Mouse (Mus musculus): ENCODE results near the gene Rbms3. TPM values are rescaled to one million over a fixed set of nuclear protein-coding genes. Genes with fewer than 3 reads are reported as not detected.

Rbms3 gene
- polyA plus RNA-seq, 1 experiment from 2014 or later, result 41.2 TPM

DNA sequence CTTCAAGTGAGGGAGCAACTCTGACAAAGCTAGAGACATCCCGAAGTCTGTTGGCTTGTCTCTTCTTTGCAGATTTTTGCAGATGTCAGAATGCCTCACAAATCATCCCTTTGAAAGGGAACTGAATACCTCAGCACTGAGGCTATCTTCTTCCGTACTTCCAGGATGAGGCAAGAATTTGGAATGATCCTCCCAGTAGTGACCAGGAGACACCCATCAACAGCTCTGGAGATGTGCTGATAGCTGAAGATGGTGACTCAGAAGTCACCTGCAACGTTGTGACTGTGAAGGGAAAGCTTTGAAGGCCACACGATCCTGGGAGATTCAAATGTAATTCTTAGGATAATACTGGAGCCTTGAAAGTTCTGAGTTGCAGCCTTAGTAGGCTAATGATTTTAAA is 720.2 kb downstream of the Rbms3 start:
- 60% methylated on average over 4 of the region's 4 CpGs for WGBS (ENCODE audit: insufficient replicate concordance)
- H3K9me3 ChIP-seq (replicated peaks; ENCODE audit: control insufficient read depth, low read length), result no peaks in the 10 kb centered on the region

DNA sequence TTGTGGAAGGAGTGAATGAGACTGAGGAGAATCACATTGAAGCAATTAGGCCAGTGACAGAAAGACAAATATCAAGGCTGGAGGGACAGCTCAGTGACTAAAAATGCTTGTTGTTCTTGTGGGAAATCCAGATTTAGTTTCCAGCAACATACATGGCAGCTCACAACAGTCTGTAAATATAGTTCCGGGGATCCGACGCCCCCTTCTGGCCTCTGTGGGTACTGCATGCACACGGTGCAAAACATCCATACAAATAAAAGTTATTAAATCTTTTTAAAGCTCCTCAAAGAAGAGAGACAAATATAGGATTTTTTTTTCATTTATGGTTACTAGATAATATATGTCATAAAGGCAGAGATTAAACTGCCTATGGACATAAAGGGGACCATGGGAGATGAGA is 722.8 kb downstream of the Rbms3 start:
- Histone ChIP-seq H3K27ac (ENCODE audit: low read depth, low read length) (no peak overlapping the region), H3K4me1 (ENCODE audit: control insufficient read depth, insufficient read depth, low read length) (no peaks in the 10 kb centered on the region), H3K4me3 (ENCODE audit: low read depth, low read length) (no peak overlapping the region), H3K36me3 (ENCODE audit: control insufficient read depth, insufficient read depth, low read length) (no peaks in the 10 kb centered on the region), H3K9ac (ENCODE audit: low read depth, low read length) (no peak overlapping the region), H3K9me3 (replicated peaks; ENCODE audit: control insufficient read depth, low read length) (no peaks in the 10 kb centered on the region), H3K4me2 (no peak overlapping the region), H3K27me3 (ENCODE audit: control insufficient read depth, insufficient read depth, low read length) (no peaks in the 10 kb centered on the region)
- 62% methylated on average over 4 of the region's 4 CpGs for WGBS (ENCODE audit: insufficient replicate concordance)
- no peak for ATAC-seq (replicated peaks; ENCODE audit: insufficient number of reproducible peaks, low FRiP score, low TSS enrichment)

More for the DNA sequence above, 720.2 kb downstream of the Rbms3 start:
- no peaks in the 10 kb centered on the region for H3K27me3 ChIP-seq (ENCODE audit: control insufficient read depth, insufficient read depth, low read length)
- no peak overlapping the region for H3K4me3 ChIP-seq (ENCODE audit: low read depth, low read length)
- ATAC-seq (replicated peaks; ENCODE audit: insufficient number of reproducible peaks, low FRiP score, low TSS enrichment), result no peak
- H3K27ac ChIP-seq (ENCODE audit: low read depth, low read length), result no peak overlapping the region
- H3K36me3 ChIP-seq (ENCODE audit: control insufficient read depth, insufficient read depth, low read length), result no peaks in the 10 kb centered on the region
- H3K4me2 ChIP-seq, result no peak overlapping the region
- 0 out of 2 replicates have a peak, but pooled peaks cover 7% of the 10 kb centered on the region for H3K4me1 ChIP-seq (ENCODE audit: control insufficient read depth, insufficient read depth, low read length)
- no peak overlapping the region for H3K9ac ChIP-seq (ENCODE audit: low read depth, low read length)

DNA sequence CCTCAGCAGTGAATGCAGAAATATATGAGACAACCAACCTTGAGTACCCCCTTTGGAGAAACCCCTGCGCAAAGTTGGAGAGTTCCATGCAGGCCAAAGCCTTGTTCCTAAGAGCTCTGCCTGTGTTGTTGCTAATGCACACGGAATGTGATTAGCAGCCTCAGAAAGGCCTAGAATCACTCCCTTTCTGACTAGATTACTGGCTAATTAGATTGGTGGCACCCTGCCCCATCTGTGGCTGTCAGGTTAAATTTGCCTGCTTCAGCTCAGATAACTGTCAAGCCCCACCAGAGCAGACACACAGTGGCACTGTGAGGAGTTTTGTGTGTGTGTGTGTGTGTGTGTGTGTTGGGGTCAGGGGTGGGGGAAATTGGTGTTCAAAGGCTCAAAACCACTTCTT is 724.1 kb downstream of the Rbms3 start:
- no peak for ATAC-seq (replicated peaks; ENCODE audit: insufficient number of reproducible peaks, low FRiP score, low TSS enrichment)
- 66% methylated on average over 2 of the region's 2 CpGs for WGBS (ENCODE audit: insufficient replicate concordance)
- H3K36me3 ChIP-seq (ENCODE audit: control insufficient read depth, insufficient read depth, low read length), result no peaks in the 10 kb centered on the region
- H3K27ac ChIP-seq (ENCODE audit: low read depth, low read length), result no peak overlapping the region
- no peak overlapping the region for H3K4me2 ChIP-seq
- H3K27me3 ChIP-seq (ENCODE audit: control insufficient read depth, insufficient read depth, low read length), result no peaks in the 10 kb centered on the region
- no peak overlapping the region for H3K4me3 ChIP-seq (ENCODE audit: low read depth, low read length)
- H3K9me3 ChIP-seq (replicated peaks; ENCODE audit: control insufficient read depth, low read length), result no peaks in the 10 kb centered on the region
- no peaks in the 10 kb centered on the region for H3K4me1 ChIP-seq (ENCODE audit: control insufficient read depth, insufficient read depth, low read length)
- H3K9ac ChIP-seq (ENCODE audit: low read depth, low read length), result no peak overlapping the region

DNA sequence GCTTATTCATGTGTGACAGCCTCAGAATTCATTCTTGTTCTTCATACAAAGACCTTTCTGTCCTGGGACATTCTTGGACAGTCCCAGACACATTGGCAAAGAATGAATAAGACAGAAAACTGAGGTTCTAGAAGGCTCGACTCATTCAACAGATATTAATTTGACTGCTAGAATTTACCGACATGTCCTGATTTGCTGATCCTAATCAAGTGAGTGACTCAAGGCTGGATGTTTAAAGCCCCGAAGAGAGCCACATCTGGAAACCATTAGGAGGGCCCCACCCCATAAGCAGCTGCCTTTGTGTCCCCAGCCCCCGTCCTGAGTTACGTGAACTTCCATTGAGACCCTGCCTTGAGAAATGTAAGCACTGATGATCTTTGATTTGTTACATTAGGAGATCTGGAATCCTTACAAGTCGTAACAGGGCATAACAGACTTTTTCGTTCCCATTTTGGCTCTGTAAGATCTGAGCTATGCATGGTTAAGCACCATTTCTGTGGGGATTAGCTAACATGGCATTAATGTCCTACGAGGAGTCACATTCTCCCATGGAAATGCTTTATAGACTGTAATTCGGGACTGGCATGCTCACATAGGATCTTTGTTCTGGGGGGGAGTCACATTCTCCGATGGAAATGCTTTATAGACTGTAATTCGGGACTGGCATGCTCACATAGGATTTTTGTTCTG is 726.3 kb downstream of the Rbms3 start:
- H3K27ac ChIP-seq (ENCODE audit: low read depth, low read length), result no peak overlapping the region
- no peak overlapping the region for H3K4me3 ChIP-seq (ENCODE audit: low read depth, low read length)
- H3K9ac ChIP-seq (ENCODE audit: low read depth, low read length), result no peak overlapping the region
- ATAC-seq (replicated peaks; ENCODE audit: insufficient number of reproducible peaks, low FRiP score, low TSS enrichment), result no peak
- no peaks in the 10 kb centered on the region for H3K36me3 ChIP-seq (ENCODE audit: control insufficient read depth, insufficient read depth, low read length)
- no peak overlapping the region for H3K4me2 ChIP-seq
- H3K9me3 ChIP-seq (replicated peaks; ENCODE audit: control insufficient read depth, low read length), result no peaks in the 10 kb centered on the region
- WGBS (ENCODE audit: insufficient replicate concordance), result 66% methylated on average over 11 of the region's 11 CpGs
- no peaks in the 10 kb centered on the region for H3K4me1 ChIP-seq (ENCODE audit: control insufficient read depth, insufficient read depth, low read length)
- H3K27me3 ChIP-seq (ENCODE audit: control insufficient read depth, insufficient read depth, low read length), result no peaks in the 10 kb centered on the region

DNA sequence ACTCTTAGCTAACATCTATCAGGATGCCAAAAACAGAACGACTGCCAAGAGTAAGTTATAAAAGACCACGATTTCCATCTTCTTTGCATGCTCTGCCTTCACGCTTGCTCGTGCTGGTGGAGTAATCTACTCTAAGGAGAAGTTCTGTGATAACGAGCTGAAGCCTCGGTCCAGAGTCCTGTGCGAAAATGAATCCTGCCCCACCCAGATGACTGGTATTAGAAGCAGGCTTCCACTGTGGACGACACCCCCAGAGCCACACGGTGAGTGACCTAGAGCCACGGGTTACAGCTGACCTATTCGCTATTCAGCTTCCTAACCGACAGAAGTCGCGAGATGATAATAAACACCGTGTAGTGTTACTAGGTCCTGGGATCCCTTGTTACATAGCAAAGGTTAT is 730.3 kb downstream of the Rbms3 start:
- H3K27me3 ChIP-seq (ENCODE audit: control insufficient read depth, insufficient read depth, low read length), result no peaks in the 10 kb centered on the region
- no peak overlapping the region for H3K4me2 ChIP-seq
- H3K36me3 ChIP-seq (ENCODE audit: control insufficient read depth, insufficient read depth, low read length), result no peaks in the 10 kb centered on the region
- no peak overlapping the region for H3K4me3 ChIP-seq (ENCODE audit: low read depth, low read length)
- 61% methylated on average over 15 of the region's 15 CpGs for WGBS (ENCODE audit: insufficient replicate concordance)
- ATAC-seq (replicated peaks; ENCODE audit: insufficient number of reproducible peaks, low FRiP score, low TSS enrichment), result no peak
- H3K4me1 ChIP-seq (ENCODE audit: control insufficient read depth, insufficient read depth, low read length), result no peaks in the 10 kb centered on the region
- H3K9me3 ChIP-seq (replicated peaks; ENCODE audit: control insufficient read depth, low read length), result no peaks in the 10 kb centered on the region
- H3K9ac ChIP-seq (ENCODE audit: low read depth, low read length), result no peak overlapping the region
- no peak overlapping the region for H3K27ac ChIP-seq (ENCODE audit: low read depth, low read length)

DNA sequence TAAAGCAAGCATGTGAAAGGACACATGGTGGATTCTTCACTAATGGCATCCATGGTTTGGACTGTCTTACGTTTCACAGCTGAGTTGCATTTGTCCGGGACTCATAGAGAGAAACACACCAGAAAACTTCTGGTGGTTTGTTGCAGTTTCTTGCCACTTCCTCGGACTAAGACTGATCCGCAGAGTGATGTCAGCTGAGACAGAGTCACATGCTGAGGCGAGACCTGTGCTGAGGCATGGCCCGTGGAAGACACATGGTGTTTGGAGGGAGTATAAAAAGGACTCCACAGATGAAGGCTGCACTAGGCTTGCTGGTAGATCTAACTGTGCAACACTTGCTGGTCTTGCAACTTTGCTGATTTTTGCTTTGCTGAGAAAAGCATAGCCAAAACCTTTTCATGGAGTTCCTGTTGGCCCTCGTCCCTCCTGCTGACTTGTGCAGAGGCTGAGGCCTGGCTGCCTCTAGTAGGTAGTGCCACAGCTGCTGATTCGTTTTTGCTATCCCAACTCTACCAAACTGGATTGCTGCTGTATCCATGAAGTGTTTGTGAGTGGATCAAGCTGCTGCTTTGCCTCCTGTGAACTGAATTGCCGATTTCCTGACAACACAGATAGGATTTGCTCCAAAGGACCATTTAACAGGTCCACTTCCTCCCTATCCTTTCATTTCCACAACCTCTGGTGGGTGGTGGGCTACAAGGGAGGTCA is 742.6 kb downstream of the Rbms3 start:
- Histone ChIP-seq H3K36me3 (ENCODE audit: control insufficient read depth, insufficient read depth, low read length) (no peaks in the 10 kb centered on the region), H3K4me2 (no peak overlapping the region), H3K27me3 (ENCODE audit: control insufficient read depth, insufficient read depth, low read length) (no peaks in the 10 kb centered on the region), H3K9me3 (replicated peaks; ENCODE audit: control insufficient read depth, low read length) (no peaks in the 10 kb centered on the region), H3K4me3 (ENCODE audit: low read depth, low read length) (no peak overlapping the region), H3K9ac (ENCODE audit: low read depth, low read length) (no peak overlapping the region), H3K27ac (ENCODE audit: low read depth, low read length) (no peak overlapping the region), H3K4me1 (ENCODE audit: control insufficient read depth, insufficient read depth, low read length) (no peaks in the 10 kb centered on the region; the same call in 1 of the 2 replicates)
- WGBS (ENCODE audit: insufficient replicate concordance), result 75% methylated on average over 9 of the region's 9 CpGs
- no peak for ATAC-seq (replicated peaks; ENCODE audit: insufficient number of reproducible peaks, low FRiP score, low TSS enrichment)

DNA sequence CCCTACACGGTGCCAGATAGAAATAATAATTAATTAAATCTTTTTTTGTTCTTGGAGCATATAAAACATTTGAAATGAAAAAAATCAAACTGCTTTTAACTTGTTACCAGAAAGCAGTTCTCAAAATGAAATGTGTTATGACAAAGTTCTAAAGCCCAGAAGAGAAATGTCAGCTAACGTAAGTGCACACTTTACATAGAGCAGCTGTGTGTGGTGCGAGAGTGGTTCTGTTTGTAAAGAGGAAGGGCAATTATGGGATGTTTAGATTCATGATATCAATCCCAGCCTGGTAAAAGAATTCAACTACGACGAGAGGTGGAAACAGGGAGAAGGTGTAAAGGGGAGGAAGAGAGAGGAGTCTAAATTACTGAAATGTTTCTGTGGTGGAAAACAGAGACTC is 744.1 kb downstream of the Rbms3 start:
- Histone ChIP-seq H3K4me3 (ENCODE audit: low read depth, low read length) (no peak overlapping the region), H3K27me3 (ENCODE audit: control insufficient read depth, insufficient read depth, low read length) (no peaks in the 10 kb centered on the region), H3K36me3 (ENCODE audit: control insufficient read depth, insufficient read depth, low read length) (no peaks in the 10 kb centered on the region), H3K9ac (ENCODE audit: low read depth, low read length) (no peak overlapping the region), H3K4me1 (ENCODE audit: control insufficient read depth, insufficient read depth, low read length) (peaks cover 1% of the 10 kb centered on the region), H3K9me3 (replicated peaks; ENCODE audit: control insufficient read depth, low read length) (peaks cover 2% of the 10 kb centered on the region; the same call in 1 of the 2 replicates), H3K4me2 (no peak overlapping the region), H3K27ac (ENCODE audit: low read depth, low read length) (no peak overlapping the region)
- ATAC-seq (replicated peaks; ENCODE audit: insufficient number of reproducible peaks, low FRiP score, low TSS enrichment), result no peak
- WGBS (ENCODE audit: insufficient replicate concordance), result 47% methylated on average over 5 of the region's 5 CpGs

DNA sequence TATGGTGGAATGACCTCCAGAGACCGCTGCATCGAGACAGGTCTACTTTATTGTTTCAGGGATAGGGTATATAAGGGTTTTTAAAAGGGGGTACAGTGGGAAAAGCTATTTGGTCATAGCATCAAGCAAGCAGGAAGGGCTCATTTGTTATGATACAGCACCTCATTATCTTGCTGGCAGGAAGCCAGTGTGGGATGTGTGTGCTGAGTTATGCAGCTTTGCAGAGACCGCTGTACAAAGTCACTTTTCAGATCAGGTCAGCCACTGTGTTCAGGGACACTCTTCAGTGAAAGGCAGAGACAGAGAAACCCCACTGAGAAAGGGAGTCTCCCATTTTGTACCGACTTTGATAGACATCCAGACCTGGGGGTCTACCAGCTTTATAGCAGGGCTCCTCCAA is 749.2 kb downstream of the Rbms3 start:
- Histone ChIP-seq H3K9me3 (replicated peaks; ENCODE audit: control insufficient read depth, low read length) (peaks cover 5% of the 10 kb centered on the region), H3K27me3 (ENCODE audit: control insufficient read depth, insufficient read depth, low read length) (no peaks in the 10 kb centered on the region), H3K9ac (ENCODE audit: low read depth, low read length) (no peak overlapping the region), H3K4me1 (ENCODE audit: control insufficient read depth, insufficient read depth, low read length) (peaks cover 7% of the 10 kb centered on the region), H3K4me2 (no peak overlapping the region), H3K4me3 (ENCODE audit: low read depth, low read length) (no peak overlapping the region), H3K27ac (ENCODE audit: low read depth, low read length) (peak overlapping the region; percentile 13), H3K36me3 (ENCODE audit: control insufficient read depth, insufficient read depth, low read length) (no peaks in the 10 kb centered on the region)
- whole genome bisulfite sequencing (ENCODE audit: insufficient replicate concordance), result 53% methylated on average over 4 of the region's 4 CpGs
- ATAC-seq (replicated peaks; ENCODE audit: insufficient number of reproducible peaks, low FRiP score, low TSS enrichment), result no peak

All from heart, embryonic 11.5 days (tissue).